Mouse (Mus musculus) small intestine, adult 2 months (tissue): ENCODE results near the gene Scn3b.

Source experiments
- CTCF ChIP-seq: fragments of 200-500 bp; IDR thresholded peaks from 2 replicates; pipeline ENCODE4 v1.5.1; 2012; ENCODE audit warnings: low read depth, mild to moderate bottlenecking, control low read depth, inconsistent platforms, low read length, moderate library complexity, mixed read lengths; ENCODE audit not compliant: insufficient replicate concordance, insufficient read length; ENCODE audit errors: extremely low read depth
- POLR2A ChIP-seq: fragments of 200-500 bp; IDR thresholded peaks from 2 replicates; pipeline ENCODE4 v1.6.1; 2012; ENCODE audit warnings: low read depth, mild to moderate bottlenecking, control low read depth, inconsistent platforms, low read length, moderate library complexity

- TF ChIP-seq POLR2A: no peak
- no peak for TF ChIP-seq CTCF
These were observed 48.0 kb downstream of the Scn3b start for GRCm38 (mm10) chr9:40316865-40317660.
